Mouse (Mus musculus): ENCODE data around the gene Tmem184b. TPM values are rescaled to one million over a fixed set of nuclear protein-coding genes. Genes with fewer than 3 reads are reported as not detected.
A peak's percentile ranks its signal among the peaks of the same experiment; 100 is the strongest.

The Tmem184b gene
- polyA plus RNA-seq, 1 experiment from 2014 or later: 42.4 TPM

DNA sequence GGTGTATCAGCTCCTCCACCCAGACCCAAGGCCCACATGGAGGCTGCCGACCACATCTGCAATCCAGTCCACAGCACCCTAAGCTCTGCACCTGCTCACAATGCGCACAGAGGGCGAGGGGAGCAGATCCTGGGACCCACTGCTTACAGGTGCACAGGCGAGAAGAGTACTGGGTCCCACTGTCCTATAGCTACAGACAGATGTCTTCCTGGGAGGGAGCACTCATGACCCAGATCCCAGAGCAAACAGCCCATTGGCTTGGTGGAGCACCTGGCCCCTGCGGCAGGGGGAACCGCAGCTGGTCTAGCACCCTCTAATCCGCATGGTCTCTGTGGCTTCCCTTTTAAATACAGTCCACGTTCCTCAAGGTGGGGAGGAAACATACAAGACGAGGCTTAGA is 21.7 kb downstream of the Tmem184b start:
- Histone ChIP-seq H3K27me3 (replicated peaks; ENCODE audit: control insufficient read depth, insufficient read depth, low read length) (no peaks in the 10 kb centered on the region), H3K4me2 (ENCODE audit: low read length) (no peak overlapping the region), H3K9ac (ENCODE audit: low read depth, low read length) (no peak overlapping the region), H3K27ac (ENCODE audit: low read depth, low read length) (no peak overlapping the region), H3K36me3 (ENCODE audit: control insufficient read depth, insufficient read depth, low read length) (peaks cover 10% of the 10 kb centered on the region), H3K4me3 (ENCODE audit: low read length) (no peak overlapping the region), H3K4me1 (ENCODE audit: control insufficient read depth, insufficient read depth, low read depth, low read length) (peaks cover 10% of the 10 kb centered on the region; the same call in 1 of the 2 replicates), H3K9me3 (ENCODE audit: control insufficient read depth, low read length) (no peaks in the 10 kb centered on the region)
- 87% methylated on average over 9 of the region's 9 CpGs for WGBS
- no peak for ATAC-seq

DNA sequence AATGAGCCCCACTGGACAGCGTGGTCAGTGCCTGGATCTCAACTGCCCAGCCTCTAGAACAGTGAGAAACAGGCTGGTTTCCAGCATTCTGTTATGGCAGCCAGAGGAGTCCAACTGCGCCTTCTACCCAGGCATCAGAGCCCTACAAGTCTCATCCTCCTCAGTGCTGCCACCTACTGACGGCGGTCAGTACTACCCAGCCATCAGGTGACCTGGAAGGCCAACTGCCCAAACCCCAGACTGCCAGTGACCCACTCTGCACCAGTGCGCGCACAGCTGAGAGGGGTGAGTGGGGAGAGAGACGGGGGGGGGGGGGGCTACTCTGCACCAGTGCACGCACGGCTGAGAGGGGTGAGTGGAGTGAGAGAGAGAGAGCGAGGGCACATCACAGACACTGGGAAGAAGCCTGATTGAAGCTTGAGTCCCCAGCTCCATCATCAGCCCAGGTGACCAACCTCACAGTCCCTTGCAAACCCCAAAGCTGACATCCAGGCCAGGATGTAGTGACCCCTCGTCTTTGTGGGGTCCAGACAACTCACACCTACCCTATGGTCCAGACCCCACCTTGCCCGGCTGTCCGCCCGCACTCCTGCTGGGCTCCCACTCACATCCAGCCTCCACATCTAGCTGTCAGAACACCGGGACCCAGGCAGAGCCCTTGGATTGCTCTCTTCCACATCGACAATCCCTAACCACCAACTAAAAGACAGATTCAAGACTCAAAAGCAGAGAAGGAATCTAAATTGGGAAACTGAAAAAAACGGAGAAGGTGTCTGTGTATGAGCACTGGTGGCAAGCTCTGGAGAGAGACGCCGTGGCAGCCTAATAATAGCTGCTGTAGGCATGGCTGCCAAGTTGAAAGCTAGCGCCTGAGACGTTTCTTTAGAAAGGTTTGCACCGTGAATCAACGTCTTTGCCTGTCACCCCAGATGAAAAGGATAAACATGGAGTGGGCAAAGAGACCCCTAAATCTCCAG is 22.6 kb downstream of the Tmem184b start:
- ATAC-seq: no peak
- H3K4me1 ChIP-seq (ENCODE audit: control insufficient read depth, insufficient read depth, low read depth, low read length): peaks cover 10% of the 10 kb centered on the region; the same call in 1 of the 2 replicates
- H3K36me3 ChIP-seq (ENCODE audit: control insufficient read depth, insufficient read depth, low read length): peaks cover 16% of the 10 kb centered on the region
- H3K27ac ChIP-seq (ENCODE audit: low read depth, low read length): 0 out of 2 replicates have a peak overlapping the region, but pooled peaks have one; percentile 10
- H3K4me3 ChIP-seq (ENCODE audit: low read length): no peak overlapping the region
- no peaks in the 10 kb centered on the region for H3K9me3 ChIP-seq (ENCODE audit: control insufficient read depth, low read length)
- H3K4me2 ChIP-seq (ENCODE audit: low read length): no peak overlapping the region; the same call in 1 of the 2 replicates
- no peak overlapping the region for H3K9ac ChIP-seq (ENCODE audit: low read depth, low read length)
- H3K27me3 ChIP-seq (replicated peaks; ENCODE audit: control insufficient read depth, insufficient read depth, low read length): no peaks in the 10 kb centered on the region
- WGBS: 47% methylated on average over 21 of the region's 23 CpGs

GRCm38 (mm10) chr15:79379658-79380057 is 23.7 kb downstream of the Tmem184b start:
- H3K27ac ChIP-seq (ENCODE audit: low read depth, low read length): no peak overlapping the region
- no peak for ATAC-seq
- no peak overlapping the region for H3K9ac ChIP-seq (ENCODE audit: low read depth, low read length)
- no peaks in the 10 kb centered on the region for H3K9me3 ChIP-seq (ENCODE audit: control insufficient read depth, low read length)
- H3K4me2 ChIP-seq (ENCODE audit: low read length): no peak overlapping the region
- peaks cover 10% of the 10 kb centered on the region; the same call in 1 of the 2 replicates for H3K4me1 ChIP-seq (ENCODE audit: control insufficient read depth, insufficient read depth, low read depth, low read length)
- no peaks in the 10 kb centered on the region for H3K27me3 ChIP-seq (replicated peaks; ENCODE audit: control insufficient read depth, insufficient read depth, low read length)
- peaks cover 16% of the 10 kb centered on the region for H3K36me3 ChIP-seq (ENCODE audit: control insufficient read depth, insufficient read depth, low read length)
- WGBS: 90% methylated on average over 7 of the region's 7 CpGs
- H3K4me3 ChIP-seq (ENCODE audit: low read length): no peak overlapping the region

DNA sequence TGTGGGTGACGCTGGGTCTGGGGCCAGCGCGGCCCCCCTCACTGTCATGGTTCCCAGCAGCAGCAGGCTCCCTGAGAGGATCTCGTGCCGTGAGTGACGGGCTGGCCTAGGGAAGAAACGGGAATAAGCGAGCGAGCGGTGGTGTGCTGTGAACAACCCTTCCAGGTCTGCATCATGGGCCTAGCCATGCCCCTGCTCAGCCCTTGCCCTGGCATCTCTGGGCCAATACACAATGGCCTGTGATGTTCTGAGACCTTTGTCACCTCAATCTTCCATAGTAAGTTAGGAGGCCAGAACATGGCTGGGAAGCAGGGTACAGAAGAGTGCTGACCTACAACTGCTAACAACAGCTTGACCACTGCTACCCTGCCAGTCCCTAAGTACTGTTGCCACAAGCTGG is 24.8 kb downstream of the Tmem184b start:
- Histone ChIP-seq H3K4me3 (ENCODE audit: low read length) (no peak overlapping the region), H3K27me3 (replicated peaks; ENCODE audit: control insufficient read depth, insufficient read depth, low read length) (no peaks in the 10 kb centered on the region), H3K9me3 (ENCODE audit: control insufficient read depth, low read length) (no peaks in the 10 kb centered on the region), H3K9ac (ENCODE audit: low read depth, low read length) (no peak overlapping the region), H3K36me3 (ENCODE audit: control insufficient read depth, insufficient read depth, low read length) (peaks cover 16% of the 10 kb centered on the region), H3K4me2 (ENCODE audit: low read length) (no peak overlapping the region), H3K27ac (ENCODE audit: low read depth, low read length) (no peak overlapping the region), H3K4me1 (ENCODE audit: control insufficient read depth, insufficient read depth, low read depth, low read length) (peaks cover 10% of the 10 kb centered on the region; the same call in 1 of the 2 replicates)
- WGBS: 97% methylated on average over 10 of the region's 10 CpGs
- ATAC-seq: no peak

GRCm38 (mm10) chr15:79377681-79378080 is 25.7 kb downstream of the Tmem184b start:
- no peaks in the 10 kb centered on the region for H3K9me3 ChIP-seq (ENCODE audit: control insufficient read depth, low read length)
- H3K9ac ChIP-seq (ENCODE audit: low read depth, low read length): no peak overlapping the region
- 76% methylated on average over 6 of the region's 6 CpGs for WGBS
- H3K4me1 ChIP-seq (ENCODE audit: control insufficient read depth, insufficient read depth, low read depth, low read length): peaks cover 10% of the 10 kb centered on the region; the same call in 1 of the 2 replicates
- H3K27ac ChIP-seq (ENCODE audit: low read depth, low read length): no peak overlapping the region
- peak; percentile 64; the same call in 1 of the 2 replicates for ATAC-seq
- H3K36me3 ChIP-seq (ENCODE audit: control insufficient read depth, insufficient read depth, low read length): peaks cover 16% of the 10 kb centered on the region
- H3K27me3 ChIP-seq (replicated peaks; ENCODE audit: control insufficient read depth, insufficient read depth, low read length): no peaks in the 10 kb centered on the region
- H3K4me3 ChIP-seq (ENCODE audit: low read length): no peak overlapping the region
- H3K4me2 ChIP-seq (ENCODE audit: low read length): no peak overlapping the region

GRCm38 (mm10) chr15:79374760-79375159 is 28.6 kb downstream of the Tmem184b start:
- no peak overlapping the region for H3K4me2 ChIP-seq (ENCODE audit: low read length)
- peaks cover 16% of the 10 kb centered on the region for H3K36me3 ChIP-seq (ENCODE audit: control insufficient read depth, insufficient read depth, low read length)
- H3K9me3 ChIP-seq (ENCODE audit: control insufficient read depth, low read length): no peaks in the 10 kb centered on the region
- H3K4me1 ChIP-seq (ENCODE audit: control insufficient read depth, insufficient read depth, low read depth, low read length): no peaks in the 10 kb centered on the region
- H3K4me3 ChIP-seq (ENCODE audit: low read length): no peak overlapping the region
- H3K27me3 ChIP-seq (replicated peaks; ENCODE audit: control insufficient read depth, insufficient read depth, low read length): no peaks in the 10 kb centered on the region
- ATAC-seq: no peak
- no peak overlapping the region for H3K9ac ChIP-seq (ENCODE audit: low read depth, low read length)
- no peak overlapping the region for H3K27ac ChIP-seq (ENCODE audit: low read depth, low read length)
- 54% methylated on average over 3 of the region's 3 CpGs for WGBS

DNA sequence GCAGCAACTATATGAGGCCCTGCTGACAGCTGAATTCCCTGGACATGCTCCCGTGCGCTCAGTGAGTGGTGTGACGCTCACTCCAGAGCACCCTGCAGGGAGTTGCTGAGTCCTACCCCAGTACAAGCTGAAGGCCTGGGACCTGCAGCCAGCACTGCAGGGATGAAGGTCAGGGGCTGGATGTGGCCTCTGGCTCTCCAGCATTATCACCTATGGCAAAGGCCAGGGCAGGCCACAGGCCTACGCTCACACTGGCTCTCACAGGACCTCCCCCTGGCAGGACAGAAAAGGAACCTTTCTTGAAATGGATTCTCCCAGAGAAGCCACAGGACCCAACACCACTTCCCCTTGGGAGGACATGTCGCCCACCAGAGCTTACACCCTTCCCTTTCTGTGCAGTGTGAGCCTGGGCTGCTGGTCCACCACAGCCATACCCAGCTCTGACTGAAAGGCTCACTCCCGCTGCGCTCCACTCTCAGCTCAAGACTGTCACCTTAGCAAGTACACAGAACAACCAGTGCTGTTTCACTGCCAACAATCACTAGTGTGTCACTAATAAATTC is 33.0 kb downstream of the Tmem184b start:
- Histone ChIP-seq H3K27ac (ENCODE audit: low read depth, low read length) (no peak overlapping the region), H3K27me3 (replicated peaks; ENCODE audit: control insufficient read depth, insufficient read depth, low read length) (no peaks in the 10 kb centered on the region), H3K9ac (ENCODE audit: low read depth, low read length) (no peak overlapping the region), H3K9me3 (ENCODE audit: control insufficient read depth, low read length) (no peaks in the 10 kb centered on the region), H3K36me3 (ENCODE audit: control insufficient read depth, insufficient read depth, low read length) (peaks cover 11% of the 10 kb centered on the region), H3K4me3 (ENCODE audit: low read length) (no peak overlapping the region), H3K4me2 (ENCODE audit: low read length) (no peak overlapping the region), H3K4me1 (ENCODE audit: control insufficient read depth, insufficient read depth, low read depth, low read length) (no peaks in the 10 kb centered on the region)
- WGBS: 75% methylated on average over 7 of the region's 7 CpGs
- no peak for ATAC-seq

- no peak overlapping the region for H3K27ac ChIP-seq (ENCODE audit: low read depth, low read length)
- H3K4me3 ChIP-seq (ENCODE audit: low read length): no peak overlapping the region
- no peak overlapping the region for H3K4me2 ChIP-seq (ENCODE audit: low read length)
- no peaks in the 10 kb centered on the region for H3K27me3 ChIP-seq (replicated peaks; ENCODE audit: control insufficient read depth, insufficient read depth, low read length)
- no peak for ATAC-seq
- no peaks in the 10 kb centered on the region for H3K4me1 ChIP-seq (ENCODE audit: control insufficient read depth, insufficient read depth, low read depth, low read length)
- H3K9me3 ChIP-seq (ENCODE audit: control insufficient read depth, low read length): no peaks in the 10 kb centered on the region
- 68% methylated on average over 15 of the region's 15 CpGs for WGBS
- H3K9ac ChIP-seq (ENCODE audit: low read depth, low read length): no peak overlapping the region
- H3K36me3 ChIP-seq (ENCODE audit: control insufficient read depth, insufficient read depth, low read length): peaks cover 16% of the 10 kb centered on the region
These were observed 33.7 kb downstream of the Tmem184b start for GRCm38 (mm10) chr15:79369452-79370280.

Measured in hindbrain, embryonic 16.5 days (tissue).